Mouse (Mus musculus): ENCODE measurements around the gene Tet1. TPM values are rescaled to one million over a fixed set of nuclear protein-coding genes. Genes with fewer than 3 reads are reported as not detected.
A peak's percentile ranks its signal among the peaks of the same experiment; 100 is the strongest.

Gene Tet1
- total and polyA plus RNA-seq, 3 experiments: 0.08 TPM; not detected in 1

- Histone ChIP-seq H3K4me3 (ENCODE audit: control insufficient read depth in 1 of 2, insufficient read depth in 1 of 2, low read depth in 2 of 2, low read length in 2 of 2) (peak overlapping the region; percentile 84 to 91), H3K27me3 (ENCODE audit: control insufficient read depth in 1 of 2, insufficient read depth in 2 of 2, low read length in 2 of 2) (no peaks in the 10 kb centered on the region), H3K79me2 (ENCODE audit: control insufficient read depth, insufficient read depth, low read length, poor library complexity) (peaks cover 26% of the 10 kb centered on the region), H3K27ac (ENCODE audit: control insufficient read depth, low read depth, low read length) (peak overlapping the region; percentile 86), H3K4me1 (ENCODE audit: control insufficient read depth in 1 of 2, insufficient read depth in 2 of 2, low read length in 2 of 2) (peaks cover 4 to 17% of the 10 kb centered on the region in 2 experiments; a peak in 2 of 4 replicates), H3K9ac (ENCODE audit: control insufficient read depth, low read depth, low read length, poor library complexity, severe bottlenecking) (peak overlapping the region; percentile 84), H3K9me3 (replicated peaks; ENCODE audit: insufficient read depth, low read length) (no peaks in the 10 kb centered on the region), H3K36me3 (ENCODE audit: control insufficient read depth in 1 of 2, insufficient read depth in 2 of 2, low read length in 2 of 2) (peaks cover 17 to 34% of the 10 kb centered on the region in 2 experiments)
- TF ChIP-seq TBP (IDR thresholded peaks at IDR 0.05; ENCODE audit: low read depth, low read length) (0 out of 2 replicates have a peak, but pooled peaks have one; percentile 10), EP300 (IDR thresholded peaks at IDR 0.05; ENCODE audit: low read depth in 1 of 2, low read length in 2 of 2) (no peak), JUND (IDR thresholded peaks at IDR 0.05; ENCODE audit: low read depth, low read length) (no peak), NELFE (IDR thresholded peaks at IDR 0.05; ENCODE audit: low read depth, low read length) (no peak), MAFK (IDR thresholded peaks at IDR 0.05; ENCODE audit: borderline replicate concordance, low read depth, low read length) (no peak), ELF1 (IDR thresholded peaks at IDR 0.05; ENCODE audit: low read depth, low read length) (no peak), ZNF384 (IDR thresholded peaks at IDR 0.05; ENCODE audit: low read depth, low read length) (no peak), POLR2AphosphoS5 (IDR thresholded peaks at IDR 0.05; ENCODE audit: borderline replicate concordance, low read depth, low read length) (no peak), SIN3A (IDR thresholded peaks at IDR 0.05; ENCODE audit: low read length) (0 out of 2 replicates have a peak, but pooled peaks have one; percentile 2), CHD1 (IDR thresholded peaks at IDR 0.05; ENCODE audit: low read depth, low read length) (no peak), MAX (IDR thresholded peaks at IDR 0.05; ENCODE audit: low read length) (no peak), CHD2 (IDR thresholded peaks at IDR 0.05; ENCODE audit: low read length) (no peak; the same call in 1 of the 2 replicates), KAT2A (conservative IDR thresholded peaks at IDR 0.05; ENCODE audit: low read depth, low read length) (no peak), MEF2A (IDR thresholded peaks at IDR 0.05; ENCODE audit: extremely low read depth, insufficient replicate concordance, low read depth, low read length, poor library complexity, severe bottlenecking) (peak; percentile 71; the same call in 1 of the 2 replicates), RCOR1 (IDR thresholded peaks at IDR 0.05; ENCODE audit: low read depth, low read length) (peak; percentile 1; the same call in 1 of the 2 replicates), USF1 (IDR thresholded peaks at IDR 0.05; ENCODE audit: low read depth, low read length) (no peak), BHLHE40 (IDR thresholded peaks at IDR 0.05; ENCODE audit: borderline replicate concordance, low read depth, low read length) (no peak), SMC3 (IDR thresholded peaks at IDR 0.05; ENCODE audit: low read depth, low read length) (no peak), TAL1 (IDR thresholded peaks at IDR 0.05; ENCODE audit: low read length) (no peak; the same call in 1 of the 2 replicates), USF2 (IDR thresholded peaks at IDR 0.05; ENCODE audit: borderline replicate concordance in 1 of 2, insufficient read depth in 1 of 2, low read depth in 1 of 2, low read length in 2 of 2) (no peak), CTCF (IDR thresholded peaks at IDR 0.05 in 2 of 3, conservative IDR thresholded peaks at IDR 0.05 in 1 of 3; ENCODE audit: control insufficient read depth in 1 of 3, insufficient read depth in 1 of 3, low read depth in 2 of 3, low read length in 3 of 3, poor library complexity in 1 of 3, severe bottlenecking in 1 of 3) (no peak), ETS1 (IDR thresholded peaks at IDR 0.05; ENCODE audit: low read depth, low read length) (no peak)
- DNase-seq (ENCODE audit: low read depth, low spot score): peak; percentile 67
Observed at GRCm38 (mm10) chr10:62793091-62793453, 115.7 kb downstream of the Tet1 start.
